Mouse (Mus musculus) spleen, adult 2 months (tissue): ENCODE measurements around the gene Fras1.

ENCODE experiments used
- CTCF ChIP-seq: fragments of 200-500 bp; IDR thresholded peaks from 2 replicates; pipeline ENCODE4 v1.5.1; 2011; ENCODE audit warnings: mild to moderate bottlenecking, inconsistent platforms; ENCODE audit not compliant: insufficient read depth, insufficient read length, insufficient replicate concordance; ENCODE audit errors: extremely low read depth
- POLR2A ChIP-seq: fragments of 200-500 bp; IDR thresholded peaks from 2 replicates; pipeline ENCODE4 v1.6.1; 2011; ENCODE audit warnings: low read depth, low read length, inconsistent platforms

GRCm38 (mm10) chr5:96608036-96608435 is 234.3 kb downstream of the Fras1 start:
- no peak for TF ChIP-seq POLR2A
- no peak for TF ChIP-seq CTCF
